Mouse (Mus musculus) liver, postnatal 0 days (tissue): ENCODE results near the gene Tgif2. TPM values are rescaled to one million over a fixed set of nuclear protein-coding genes. Genes with fewer than 3 reads are reported as not detected.

Source experiments
- ATAC-seq: fragments of 200-750 bp; cut with Nextera tagmentation; 2 replicates; pipeline ENCODE4 v1.8.0; 2017; ENCODE audit warnings: mild to moderate bottlenecking, moderate library complexity
- DNase-seq: peaks from one replicate; pipeline ENCODE4 v3.0.0-alpha.2; 2016
- H3K27ac ChIP-seq: fragments of 300-500 bp; sonication (generic); 2 replicates; pipeline ENCODE4 v1.5.1; 2014; ENCODE audit warnings: antibody characterized with exemption, moderate library complexity, mild to moderate bottlenecking, low read depth
- H3K27me3 ChIP-seq: fragments of 300-500 bp; sonication (generic); 2 replicates; pipeline ENCODE4 v1.6.1; 2014; ENCODE audit warnings: low read length, control low read depth, mixed read lengths; ENCODE audit not compliant: insufficient read depth
- H3K36me3 ChIP-seq: fragments of 300-500 bp; sonication (generic); replicated peaks from 2 replicates; pipeline ENCODE4 v1.6.1; 2014; ENCODE audit warnings: mild to moderate bottlenecking, control low read depth, low read length, moderate library complexity, mixed read lengths; ENCODE audit not compliant: insufficient read depth
- H3K4me1 ChIP-seq: fragments of 300-500 bp; sonication (generic); 2 replicates; pipeline ENCODE4 v1.6.1; 2014; ENCODE audit warnings: antibody characterized with exemption, mild to moderate bottlenecking, control low read depth; ENCODE audit not compliant: insufficient read depth
- H3K4me2 ChIP-seq: fragments of 300-500 bp; sonication (generic); 2 replicates; pipeline ENCODE4 v1.6.1; 2014; ENCODE audit warnings: low read depth, mild to moderate bottlenecking, low read length, moderate library complexity, mixed read lengths
- H3K4me3 ChIP-seq: fragments of 300-500 bp; sonication (generic); 2 replicates; pipeline ENCODE4 v1.5.1; 2014; ENCODE audit warnings: low read depth, low read length
- H3K9ac ChIP-seq: fragments of 300-500 bp; sonication (generic); replicated peaks from 2 replicates; pipeline ENCODE4 v1.6.1; 2014; ENCODE audit warnings: mild to moderate bottlenecking, moderate library complexity
- H3K9me3 ChIP-seq: fragments of 300-500 bp; sonication (generic); 2 replicates; pipeline ENCODE4 v1.6.1; 2016; ENCODE audit warnings: mild to moderate bottlenecking, control low read depth, low read length, mixed read lengths
- CTCF ChIP-seq: sonication (generic); IDR thresholded peaks from 2 replicates; pipeline ENCODE4 v1.5.1; 2016; ENCODE audit warnings: antibody characterized with exemption, low read depth
- EP300 ChIP-seq: IDR thresholded peaks from 2 replicates; pipeline ENCODE4 v1.6.1; 2016; ENCODE audit warnings: antibody characterized with exemption, low read depth, mild to moderate bottlenecking
- WGBS: fragments of 180-500 bp; shearing (Covaris S2); extraction: QIAGEN DNeasy Blood & Tissue Kit; methylation state at CpG from one replicate; pipeline ENCODE4 v1.1.7; 2014; ENCODE audit not compliant: insufficient replicate concordance; 5-methylcytosine and 5-hydroxymethylcytosine counted together
- polyA plus RNA-seq: library from polyadenylated mRNA; unstranded; fragments of >200 nt; fragmentation: Nextera tagmentation; extraction: Ambion mirVana; gene quantifications from 2 replicates; pipeline ENCODE4 v1.2.1, GENCODE M21; 2015

The Tgif2 gene
- polyA plus RNA-seq, 1 experiment from 2014 or later = 4.9 TPM

- Histone ChIP-seq H3K9me3 (no peaks in the 10 kb centered on the region), H3K27me3 (no peaks in the 10 kb centered on the region), H3K4me3 (peak overlapping the region; percentile 83), H3K9ac (peak overlapping the region; percentile 48; the same call in 1 of the 2 replicates), H3K27ac (no peak overlapping the region), H3K36me3 (peaks cover 10% of the 10 kb centered on the region; the same call in 1 of the 2 replicates), H3K4me2 (peak overlapping the region; percentile 99), H3K4me1 (peaks cover 30% of the 10 kb centered on the region)
- 20% methylated on average over 20 of the region's 20 CpGs for WGBS
- TF ChIP-seq CTCF (no peak), EP300 (no peak)
- ATAC-seq = no peak
- peak; percentile 66 for DNase-seq
Observed at GRCm38 (mm10) chr2:156841841-156842706, 2.3 kb downstream of the Tgif2 start.

GRCm38 (mm10) chr2:156842711-156843110 is 2.9 kb downstream of the Tgif2 start:
- Histone ChIP-seq H3K27me3 (no peaks in the 10 kb centered on the region), H3K9ac (no peak overlapping the region)
- no peak for ATAC-seq

GRCm38 (mm10) chr2:156843331-156843730 is 3.5 kb downstream of the Tgif2 start:
- Histone ChIP-seq H3K27ac (no peak overlapping the region), H3K4me2 (no peak overlapping the region), H3K9ac (no peak overlapping the region), H3K27me3 (no peaks in the 10 kb centered on the region), H3K4me3 (no peak overlapping the region), H3K9me3 (no peaks in the 10 kb centered on the region), H3K4me1 (peaks cover 29% of the 10 kb centered on the region), H3K36me3 (peaks cover 13% of the 10 kb centered on the region; the same call in 1 of the 2 replicates)
- no peak for TF ChIP-seq CTCF
- TF ChIP-seq EP300 = no peak
- 80% methylated on average over 10 of the region's 10 CpGs for WGBS
- ATAC-seq = no peak
- no peak for DNase-seq

More at GRCm38 (mm10) chr2:156842711-156843110, 2.9 kb downstream of the Tgif2 start:
- H3K4me3 ChIP-seq = no peak overlapping the region
- TF ChIP-seq CTCF (no peak), EP300 (no peak)
- no peak overlapping the region for H3K27ac ChIP-seq
- H3K4me1 ChIP-seq = peaks cover 30% of the 10 kb centered on the region
- DNase-seq = no peak
- H3K4me2 ChIP-seq = peak overlapping the region; percentile 99; the same call in 1 of the 2 replicates
- H3K9me3 ChIP-seq = no peaks in the 10 kb centered on the region
- H3K36me3 ChIP-seq = peaks cover 13% of the 10 kb centered on the region; the same call in 1 of the 2 replicates
- WGBS = 60% methylated on average over 11 of the region's 11 CpGs

GRCm38 (mm10) chr2:156844715-156845114 is 4.9 kb downstream of the Tgif2 start:
- WGBS = 79% methylated on average over 10 of the region's 10 CpGs
- TF ChIP-seq CTCF (no peak), EP300 (no peak)
- Histone ChIP-seq H3K9me3 (no peaks in the 10 kb centered on the region), H3K27ac (no peak overlapping the region), H3K27me3 (no peaks in the 10 kb centered on the region), H3K4me3 (no peak overlapping the region), H3K4me1 (peaks cover 23% of the 10 kb centered on the region), H3K9ac (no peak overlapping the region), H3K36me3 (peaks cover 13% of the 10 kb centered on the region; the same call in 1 of the 2 replicates), H3K4me2 (no peak overlapping the region)
- DNase-seq = no peak
- ATAC-seq = no peak

- Histone ChIP-seq H3K27ac (no peak overlapping the region), H3K36me3 (peaks cover 21% of the 10 kb centered on the region; the same call in 1 of the 2 replicates)
- WGBS = 81% methylated on average over 6 of the region's 6 CpGs
Observed at GRCm38 (mm10) chr2:156847653-156848052, 7.8 kb downstream of the Tgif2 start.

DNA sequence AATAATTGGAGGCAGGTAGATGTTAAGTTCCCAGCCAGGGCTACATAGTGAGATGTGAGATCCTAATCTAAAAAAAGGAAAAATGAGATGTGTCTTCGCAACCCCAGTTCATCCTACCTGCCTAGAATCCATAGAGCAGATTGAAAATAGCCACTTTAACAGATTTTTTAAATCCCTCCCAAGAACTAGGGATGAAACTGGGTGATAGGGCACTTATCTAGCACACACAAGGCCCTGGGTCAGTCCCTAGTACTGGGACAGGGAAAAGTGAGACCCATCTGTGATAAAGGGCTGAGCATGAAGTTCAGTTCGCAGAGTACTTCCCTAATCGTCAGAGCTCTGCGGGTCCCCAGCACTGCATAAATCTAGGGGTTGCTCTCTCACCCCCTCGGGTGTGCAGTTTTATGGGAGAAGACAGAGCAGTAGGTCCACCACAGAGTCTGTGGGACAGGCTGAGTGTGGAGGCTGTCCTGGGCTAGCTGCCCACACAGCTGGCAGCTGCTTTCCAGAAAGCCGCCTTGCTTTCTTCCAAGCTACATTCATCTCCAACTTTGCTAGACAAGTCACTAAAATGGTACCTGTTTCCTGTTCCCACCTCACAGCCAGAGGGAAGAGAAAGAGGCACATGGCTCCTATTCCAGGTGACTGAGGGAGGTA is 8.8 kb downstream of the Tgif2 start:
- ATAC-seq = no peak
- WGBS = 66% methylated on average over 6 of the region's 6 CpGs
- Histone ChIP-seq H3K9ac (no peak overlapping the region), H3K9me3 (no peaks in the 10 kb centered on the region), H3K36me3 (peaks cover 21% of the 10 kb centered on the region; the same call in 1 of the 2 replicates), H3K27ac (no peak overlapping the region), H3K4me1 (peaks cover 21% of the 10 kb centered on the region), H3K27me3 (no peaks in the 10 kb centered on the region), H3K4me2 (no peak overlapping the region), H3K4me3 (no peak overlapping the region)
- TF ChIP-seq EP300 (no peak), CTCF (no peak)
- DNase-seq = no peak

More at GRCm38 (mm10) chr2:156847653-156848052, 7.8 kb downstream of the Tgif2 start:
- TF ChIP-seq CTCF (no peak), EP300 (no peak)
- Histone ChIP-seq H3K9ac (no peak overlapping the region), H3K9me3 (no peaks in the 10 kb centered on the region), H3K27me3 (no peaks in the 10 kb centered on the region), H3K4me2 (no peak overlapping the region), H3K4me3 (no peak overlapping the region), H3K4me1 (peaks cover 22% of the 10 kb centered on the region)
- ATAC-seq (no peak), DNase-seq (no peak)
